Mouse (Mus musculus) G1E-ER4 (cell line): ENCODE data around the gene Col5a3. TPM values are rescaled to one million over a fixed set of nuclear protein-coding genes. Genes with fewer than 3 reads are reported as not detected.

Source experiments
- GATA1 ChIP-seq: IDR thresholded peaks from one replicate; pipeline ENCODE4 v1.8.0; 2012; ENCODE audit warnings: low read length, inconsistent platforms
- polyA plus RNA-seq: library from polyadenylated mRNA; stranded (reverse); fragments of >175 nt; gene quantifications from 2 replicates; pipeline ENCODE4 v1.2.3, GENCODE M21; 2012

The Col5a3 gene
- polyA plus RNA-seq, 1 experiment, result not detected

DNA sequence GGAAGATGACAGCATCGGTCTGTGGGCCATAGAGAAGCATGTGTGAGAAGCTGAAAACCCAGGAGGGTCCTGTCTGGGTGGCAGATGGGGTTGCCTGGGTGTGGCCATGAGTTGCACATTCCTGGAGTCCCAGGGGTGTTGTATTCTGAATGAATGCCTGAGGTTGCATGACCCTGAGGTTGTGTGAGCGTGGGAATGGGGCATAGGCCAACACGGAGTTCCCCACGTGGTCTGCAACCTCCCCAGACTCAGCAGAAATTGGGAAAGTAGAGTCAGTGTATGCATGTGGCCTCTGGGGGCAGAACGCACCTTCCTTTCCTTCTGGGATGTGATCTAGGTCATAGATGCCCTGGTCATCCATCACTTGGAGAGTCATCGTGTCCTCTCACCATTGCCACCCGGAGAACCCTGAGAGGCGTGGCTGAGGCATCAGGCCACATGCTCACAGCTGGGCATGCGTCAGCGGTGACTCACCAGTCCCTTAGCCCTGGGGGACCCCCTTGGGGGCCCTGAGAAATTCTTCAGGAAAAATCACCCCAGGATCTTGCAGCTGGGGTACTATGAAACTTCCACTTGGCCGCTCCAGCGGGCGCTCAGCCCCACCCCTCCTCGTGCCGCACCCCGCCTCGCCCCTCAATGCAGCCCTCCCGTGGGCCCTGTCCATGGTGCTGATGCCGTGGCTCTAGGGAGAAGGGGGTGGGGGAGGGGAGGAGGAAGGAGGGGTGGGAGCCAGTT is 2.2 kb downstream of the Col5a3 start:
- TF ChIP-seq GATA1, result no peak

DNA sequence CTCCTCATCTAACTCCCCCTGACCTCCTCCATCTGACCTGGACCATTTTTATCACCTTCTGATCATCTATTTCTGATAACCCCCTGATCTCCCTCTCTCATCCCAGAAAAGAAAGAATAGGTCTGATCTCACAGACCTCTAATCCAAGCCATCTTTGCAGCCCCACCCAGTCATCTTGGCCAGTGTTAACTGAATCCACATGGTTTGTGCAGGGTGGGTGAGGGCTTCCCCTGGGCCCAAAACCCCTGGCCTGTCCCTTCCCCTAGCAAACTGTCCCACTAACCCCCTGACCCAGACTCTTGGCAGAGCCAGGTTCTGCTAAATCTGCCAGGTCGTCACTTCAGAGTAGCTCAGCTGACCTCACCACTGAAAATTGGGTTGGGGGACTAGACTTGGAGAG is 4.1 kb downstream of the Col5a3 start:
- TF ChIP-seq GATA1, result no peak

DNA sequence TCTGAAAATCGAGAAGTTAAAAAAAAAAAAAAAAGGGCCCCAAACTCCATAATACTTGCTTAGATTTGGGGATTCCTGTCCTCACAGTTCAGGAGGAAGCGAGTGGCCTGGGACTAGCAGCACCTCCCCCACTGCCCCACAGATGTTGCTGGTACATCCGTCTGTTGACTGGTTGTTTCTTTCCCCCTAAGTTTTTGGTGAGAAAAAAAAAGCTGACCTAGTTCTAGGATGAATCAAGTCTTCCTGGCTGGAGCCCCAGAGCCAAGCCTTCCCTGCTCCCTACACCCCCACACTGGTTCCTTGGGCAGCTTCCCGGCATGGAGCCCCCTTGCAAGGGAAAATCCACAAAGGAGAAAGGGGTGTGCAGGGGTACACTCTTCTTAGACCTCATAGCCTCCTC is 4.6 kb downstream of the Col5a3 start:
- no peak for TF ChIP-seq GATA1

GRCm38 (mm10) chr9:20805706-20806105 is 9.2 kb downstream of the Col5a3 start:
- TF ChIP-seq GATA1, result no peak

DNA sequence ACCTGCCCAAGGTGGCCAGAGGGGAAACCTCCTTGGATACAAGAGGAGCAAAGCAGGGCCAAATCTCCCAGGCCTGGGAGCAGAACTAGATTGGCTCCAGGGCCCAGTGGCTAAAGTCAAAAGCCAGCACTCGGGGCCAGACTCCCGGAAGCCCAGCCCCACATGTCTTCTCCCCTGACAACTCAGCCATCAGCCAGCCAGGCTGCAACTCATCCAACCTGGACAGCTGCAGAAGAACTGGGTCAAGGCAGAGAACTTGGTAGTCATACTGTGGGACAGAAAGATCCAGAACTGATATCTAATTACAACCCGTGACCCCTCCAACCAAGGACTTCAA is 9.7 kb downstream of the Col5a3 start:
- TF ChIP-seq GATA1, result no peak

- TF ChIP-seq GATA1, result no peak
Measured at GRCm38 (mm10) chr9:20804266-20805158, 10.4 kb downstream of the Col5a3 start.

DNA sequence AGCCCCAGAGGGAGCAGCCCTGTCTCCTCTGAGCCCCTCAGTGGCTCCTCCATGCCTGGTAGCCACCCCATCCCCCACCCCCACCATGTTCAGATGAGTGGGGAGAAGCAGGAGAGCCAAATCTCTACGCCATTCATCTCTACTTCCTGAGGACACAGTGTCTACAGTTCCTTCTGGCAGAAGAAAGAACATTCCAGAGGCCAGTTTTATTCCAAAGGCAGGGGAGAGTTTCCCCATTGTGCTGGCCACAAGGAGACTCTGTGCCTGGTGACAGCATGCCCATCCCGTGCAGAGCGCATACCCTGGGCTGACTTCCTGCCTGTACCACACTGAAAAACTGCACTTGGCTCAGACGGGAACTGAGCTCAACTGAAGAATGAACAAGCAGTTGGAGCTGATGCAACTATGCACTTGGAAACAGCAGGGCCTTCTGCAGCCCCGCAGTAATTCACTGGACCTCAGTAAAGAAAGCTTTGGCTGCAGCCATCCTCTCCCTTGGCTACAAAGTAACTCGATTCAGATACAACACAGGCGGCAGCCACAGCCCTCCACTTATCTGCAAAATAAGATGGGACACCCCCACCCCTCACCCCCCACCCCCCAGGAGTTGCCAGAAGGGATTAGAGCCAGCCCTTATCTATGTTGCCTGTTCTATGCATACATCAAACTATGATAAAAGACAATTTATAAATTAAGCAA is 20.6 kb downstream of the Col5a3 start:
- no peak for TF ChIP-seq GATA1

DNA sequence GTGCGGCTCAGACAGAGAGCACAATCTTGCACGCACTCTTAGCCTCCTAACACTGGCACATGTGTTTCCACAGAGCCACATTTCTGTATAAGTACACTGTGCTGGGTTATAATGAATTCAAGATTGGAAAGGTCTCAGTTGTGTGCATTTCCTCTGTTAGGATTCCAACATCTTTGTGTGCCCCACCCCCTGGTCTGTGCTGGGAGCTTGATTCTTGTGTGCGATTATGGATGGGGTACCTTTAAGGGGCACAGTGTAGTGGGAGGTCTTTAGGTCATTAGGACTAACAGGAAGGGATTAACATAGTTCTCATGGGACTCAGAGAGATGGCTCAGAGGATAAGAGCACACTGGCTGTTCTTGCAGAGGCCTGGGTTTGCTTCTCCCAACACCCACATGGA is 24.5 kb downstream of the Col5a3 start:
- TF ChIP-seq GATA1, result no peak

GRCm38 (mm10) chr9:20789651-20790050 is 25.2 kb downstream of the Col5a3 start:
- no peak for TF ChIP-seq GATA1

- TF ChIP-seq GATA1, result no peak
Measured at GRCm38 (mm10) chr9:20787992-20788391, 26.9 kb downstream of the Col5a3 start.

DNA sequence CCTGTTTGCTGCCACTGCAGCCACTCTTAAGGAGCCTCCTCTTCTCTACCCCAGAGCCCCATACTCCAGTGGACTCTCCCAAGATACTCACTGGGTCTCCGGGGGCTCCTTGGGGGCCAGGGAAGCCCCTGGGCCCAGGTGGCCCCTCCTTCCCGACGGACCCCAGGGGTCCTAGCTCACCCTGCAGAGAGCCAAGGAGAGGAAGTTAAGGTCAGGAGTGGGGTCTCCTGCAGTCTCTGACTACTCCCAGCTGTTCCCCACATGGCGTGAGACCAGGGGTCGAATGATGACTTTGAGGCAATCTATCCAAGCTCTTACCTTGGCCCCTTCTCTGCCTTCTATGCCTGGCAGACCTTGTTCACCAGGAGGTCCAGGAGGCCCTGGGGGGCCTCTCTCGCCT is 29.8 kb downstream of the Col5a3 start:
- no peak for TF ChIP-seq GATA1

DNA sequence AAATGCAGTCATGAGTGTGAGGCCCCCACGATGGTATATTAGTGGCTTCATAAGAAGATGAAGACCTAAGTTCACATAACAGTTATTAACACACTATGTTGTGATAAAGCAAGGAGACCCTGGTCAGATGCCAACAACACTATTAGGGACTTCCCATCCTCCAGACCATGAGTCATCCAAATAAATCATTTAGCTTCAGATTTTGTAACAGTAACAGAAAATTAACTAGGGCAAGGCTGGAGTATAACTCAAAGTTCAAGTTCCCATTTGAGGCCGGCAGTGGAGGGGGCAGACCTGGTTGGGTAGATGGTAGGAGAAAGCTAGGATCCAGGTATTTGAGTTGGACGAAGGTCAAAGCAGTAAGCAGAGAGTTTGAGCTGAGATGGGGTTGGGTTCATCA is 33.6 kb downstream of the Col5a3 start:
- no peak for TF ChIP-seq GATA1

GRCm38 (mm10) chr9:20765274-20765673 is 49.6 kb downstream of the Col5a3 start:
- no peak for TF ChIP-seq GATA1

DNA sequence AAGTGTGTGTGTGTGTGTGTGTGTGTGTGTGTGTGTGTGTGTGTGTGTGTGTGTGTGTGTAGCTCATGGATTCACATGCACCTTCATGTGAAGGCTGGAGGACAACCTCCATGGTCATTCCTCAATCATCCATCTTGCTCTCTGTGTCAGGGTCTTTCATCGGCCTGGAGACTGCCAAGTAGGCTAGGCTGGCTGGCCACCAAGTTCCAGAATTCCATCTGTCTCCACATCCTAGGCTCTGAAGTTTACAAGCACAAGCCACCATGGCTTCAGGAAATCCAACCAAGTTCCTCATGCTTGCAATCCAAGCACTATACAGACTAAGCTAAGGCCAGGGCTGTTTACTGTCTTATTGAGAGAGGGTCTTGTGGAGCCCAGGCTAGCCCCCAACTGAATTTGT is 51.8 kb downstream of the Col5a3 start:
- no peak for TF ChIP-seq GATA1

- no peak for TF ChIP-seq GATA1
Measured at GRCm38 (mm10) chr9:20762197-20762961, 52.5 kb downstream of the Col5a3 start.
